Mouse (Mus musculus) heart, adult 2 months (tissue): ENCODE measurements around the gene Tmem186.

Experiments
- CTCF ChIP-seq: fragments of 200-600 bp; IDR thresholded peaks from 2 replicates; pipeline ENCODE4 v1.8.1; 2022; ENCODE audit warnings: antibody characterized with exemption, mild to moderate bottlenecking, moderate library complexity
- EP300 ChIP-seq: fragments of 200-500 bp; IDR thresholded peaks from 2 replicates; pipeline ENCODE4 v1.6.1; 2011; ENCODE audit warnings: low read depth, low read length, control low read depth; ENCODE audit not compliant: insufficient read depth
- POLR2A ChIP-seq: fragments of 200-500 bp; IDR thresholded peaks from 2 replicates; pipeline ENCODE4 v1.6.1; 2011; ENCODE audit warnings: mild to moderate bottlenecking, low read depth, low read length, control low read depth; ENCODE audit not compliant: insufficient read depth

DNA sequence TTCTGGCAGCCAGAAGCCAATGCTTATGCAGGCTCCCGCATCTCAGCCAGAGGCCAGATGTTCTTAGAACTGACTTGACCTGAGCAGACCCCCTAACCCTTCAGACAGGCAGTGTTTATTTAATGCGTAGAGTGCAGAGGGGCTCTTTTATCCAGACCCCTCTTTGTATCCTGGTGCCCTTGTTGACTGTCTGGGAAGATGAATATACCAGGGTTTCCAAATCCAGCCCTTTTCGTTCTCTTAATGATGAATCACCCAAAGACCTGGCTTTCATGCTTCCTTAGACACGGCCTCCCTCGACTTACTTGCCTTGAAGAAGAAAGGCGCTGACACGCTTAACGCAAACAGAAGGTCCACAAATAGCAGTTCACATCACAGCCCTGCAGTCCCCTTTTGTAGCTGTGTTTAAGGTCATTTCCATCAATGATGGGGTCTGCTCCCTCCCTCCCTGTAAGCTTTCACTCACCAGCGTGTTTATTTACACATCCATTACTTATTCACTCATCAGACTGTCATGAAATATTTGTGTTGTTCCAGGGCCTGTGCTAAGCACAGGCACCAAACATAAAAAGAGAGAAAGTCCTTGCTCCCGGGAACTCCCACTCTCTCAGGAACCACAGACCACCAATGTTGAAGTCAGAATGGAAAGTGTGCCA lies 17.7 kb downstream of the Tmem186 start:
- no peak for TF ChIP-seq CTCF
- TF ChIP-seq EP300 = no peak
- TF ChIP-seq POLR2A = no peak
